Mouse (Mus musculus): ENCODE results near the gene Fam3b.

GRCm38 (mm10) chr16:97467472-97467871 is 47.1 kb downstream of the Fam3b start:
- TF ChIP-seq POLR2A (IDR thresholded peaks at IDR 0.05; ENCODE audit: borderline replicate concordance, control insufficient read depth, low read depth, low read length) (no peak), CTCF (IDR thresholded peaks at IDR 0.05; ENCODE audit: control insufficient read depth, insufficient read depth, low read length) (no peak)
